Mouse (Mus musculus) megakaryocyte, embryonic 14.5 days (primary cell): ENCODE measurements around the gene Mia2. TPM values are rescaled to one million over a fixed set of nuclear protein-coding genes. Genes with fewer than 3 reads are reported as not detected.

ENCODE experiments used
- H3K27me3 ChIP-seq: replicated peaks from 2 replicates; pipeline ENCODE3; 2012; ENCODE audit warnings: inconsistent platforms
- H3K36me3 ChIP-seq: replicated peaks from 2 replicates; pipeline ENCODE3; 2012; ENCODE audit warnings: low read length, inconsistent platforms, mixed read lengths
- H3K4me1 ChIP-seq: 2 replicates; pipeline ENCODE4 v1.6.1; 2012; ENCODE audit warnings: inconsistent platforms
- H3K4me3 ChIP-seq: replicated peaks from 2 replicates; pipeline ENCODE3; 2012; ENCODE audit warnings: moderate library complexity, mild to moderate bottlenecking, inconsistent platforms
- H3K9me3 ChIP-seq: 2 replicates; pipeline ENCODE4 v1.6.1; 2012; ENCODE audit warnings: inconsistent platforms
- FLI1 ChIP-seq: IDR thresholded peaks from 2 replicates; pipeline ENCODE4 v1.6.1; 2012; ENCODE audit warnings: low read length, inconsistent platforms, mixed read lengths
- GATA1 ChIP-seq: IDR thresholded peaks from 3 replicates; pipeline ENCODE4 v1.6.1; 2012; ENCODE audit warnings: mixed read lengths, low read length, inconsistent platforms, borderline replicate concordance
- polyA plus RNA-seq: library from polyadenylated mRNA; stranded (reverse); fragments of >175 nt; gene quantifications from 2 replicates; pipeline ENCODE4 v1.2.3, GENCODE M21; 2012; ENCODE audit warnings: low replicate concordance; ENCODE audit not compliant: insufficient read depth

The Mia2 gene
- polyA plus RNA-seq, 1 experiment, result 26.3 TPM

DNA sequence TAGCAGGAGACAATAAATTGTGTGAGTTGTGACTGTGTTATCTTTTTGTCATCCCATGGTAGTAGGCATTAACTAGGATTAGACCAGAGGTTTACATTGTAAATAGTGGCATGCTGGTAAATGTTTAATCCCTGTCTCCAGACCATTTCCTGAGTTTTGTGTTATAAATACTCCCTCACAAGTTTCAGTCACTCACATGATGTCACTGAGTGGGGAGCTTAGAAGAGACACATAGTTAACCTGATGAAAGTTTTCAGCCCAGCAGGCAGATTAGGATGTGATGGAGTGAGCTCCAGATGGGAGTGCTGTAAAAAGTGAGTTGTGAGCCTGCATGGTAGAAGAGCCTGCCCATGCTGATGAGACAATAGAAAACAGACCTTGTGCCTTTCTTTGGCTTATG, 49.5 kb downstream of the Mia2 start:
- H3K36me3 ChIP-seq, result peaks cover 91% of the 10 kb centered on the region

DNA sequence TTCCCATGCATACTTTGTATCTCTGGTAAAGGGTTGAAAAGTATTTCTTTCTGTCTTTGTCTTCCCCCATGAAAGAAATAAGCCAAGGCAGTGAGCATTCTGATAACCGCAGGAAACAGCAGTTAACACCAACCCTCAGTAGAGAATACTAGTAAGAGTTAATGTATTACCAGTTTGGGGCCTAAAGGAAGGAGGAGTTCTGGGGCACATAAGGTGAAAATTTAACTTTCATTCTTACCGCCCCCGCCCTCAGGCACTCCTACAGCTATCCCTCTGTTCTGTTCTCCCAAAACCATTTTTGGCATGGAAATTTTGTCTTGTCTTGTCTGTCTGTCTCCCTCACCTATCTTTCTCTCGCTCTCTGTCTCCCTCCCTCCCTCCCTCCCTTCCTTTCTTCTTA, 54.1 kb downstream of the Mia2 start:
- H3K4me3 ChIP-seq, result no peak overlapping the region
- H3K27me3 ChIP-seq, result no peaks in the 10 kb centered on the region
- no peaks in the 10 kb centered on the region for H3K9me3 ChIP-seq
- TF ChIP-seq GATA1 (no peak), FLI1 (no peak)
- peaks cover 6% of the 10 kb centered on the region; the same call in 1 of the 2 replicates for H3K4me1 ChIP-seq
- H3K36me3 ChIP-seq, result peaks cover 95% of the 10 kb centered on the region

More for the DNA sequence above, 49.5 kb downstream of the Mia2 start:
- H3K4me1 ChIP-seq, result peaks cover 11% of the 10 kb centered on the region; the same call in 1 of the 2 replicates
- no peak for TF ChIP-seq FLI1
- TF ChIP-seq GATA1, result no peak
- no peaks in the 10 kb centered on the region for H3K9me3 ChIP-seq
- H3K4me3 ChIP-seq, result no peak overlapping the region
- no peaks in the 10 kb centered on the region for H3K27me3 ChIP-seq

DNA sequence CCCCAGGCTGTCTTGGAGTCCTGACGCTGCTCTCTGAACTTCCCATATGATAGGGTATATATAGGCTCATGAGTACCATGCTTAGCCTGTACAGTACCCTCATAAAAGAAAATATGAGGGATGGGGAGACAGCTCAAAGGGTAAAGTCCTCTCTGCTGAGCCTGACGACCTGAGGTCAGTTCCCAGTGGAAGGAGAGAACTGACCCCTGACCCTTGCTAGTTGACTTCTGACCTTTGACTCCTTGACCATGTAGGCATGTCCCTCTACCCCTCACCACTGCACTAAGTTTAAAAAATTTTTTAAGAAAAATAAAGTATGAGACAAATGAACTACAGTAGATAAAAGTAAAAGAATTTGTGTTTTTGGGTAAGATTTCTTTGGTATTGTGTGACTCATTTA, 65.5 kb downstream of the Mia2 start:
- Histone ChIP-seq H3K9me3 (no peaks in the 10 kb centered on the region), H3K27me3 (no peaks in the 10 kb centered on the region), H3K4me1 (peaks cover 27% of the 10 kb centered on the region), H3K36me3 (peaks cover 96% of the 10 kb centered on the region), H3K4me3 (no peak overlapping the region)
- TF ChIP-seq GATA1 (no peak), FLI1 (no peak)

DNA sequence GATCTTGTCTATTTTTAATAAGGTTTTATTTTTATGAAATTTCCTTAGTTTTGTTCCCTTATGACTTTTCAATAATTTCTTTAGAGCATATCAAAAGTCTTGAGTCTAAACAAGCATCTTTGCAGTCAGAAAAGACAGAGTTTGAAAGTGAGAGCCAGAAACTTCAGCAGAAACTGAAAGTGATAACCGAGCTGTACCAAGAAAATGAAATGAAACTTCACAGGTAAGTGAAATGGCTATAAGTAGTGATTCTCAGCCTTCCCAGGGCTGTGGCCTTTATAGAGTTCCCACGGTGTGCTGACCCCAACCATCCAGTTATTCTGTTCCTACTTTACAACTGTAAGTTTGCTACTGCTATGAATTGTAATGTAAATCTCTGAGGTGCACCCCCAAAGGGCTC, 67.2 kb downstream of the Mia2 start:
- Histone ChIP-seq H3K27me3 (no peaks in the 10 kb centered on the region), H3K4me3 (no peak overlapping the region), H3K36me3 (peaks cover 95% of the 10 kb centered on the region), H3K9me3 (no peaks in the 10 kb centered on the region), H3K4me1 (peaks cover 27% of the 10 kb centered on the region)
- no peak for TF ChIP-seq GATA1
- no peak for TF ChIP-seq FLI1

DNA sequence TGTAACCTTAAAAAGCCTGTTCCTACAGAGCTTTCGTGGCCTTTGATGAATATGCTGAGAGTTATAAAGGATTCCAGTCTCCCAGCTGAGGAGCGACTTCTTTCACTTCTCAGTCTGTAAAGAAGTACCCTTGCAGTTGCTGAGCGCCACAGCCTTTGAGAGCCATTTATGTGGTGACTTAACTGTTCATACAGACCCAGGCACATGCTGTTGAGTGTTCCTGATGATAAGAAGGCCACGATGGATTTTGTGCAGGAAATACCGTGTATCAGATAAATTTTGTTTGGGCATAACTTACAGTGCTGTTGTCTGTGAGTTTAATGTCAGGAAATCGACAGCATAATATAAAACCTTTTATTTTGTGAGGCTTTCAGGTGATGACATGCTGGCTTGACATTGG, 68.9 kb downstream of the Mia2 start:
- Histone ChIP-seq H3K4me3 (no peak overlapping the region), H3K36me3 (peaks cover 94% of the 10 kb centered on the region), H3K9me3 (no peaks in the 10 kb centered on the region), H3K27me3 (no peaks in the 10 kb centered on the region), H3K4me1 (peaks cover 27% of the 10 kb centered on the region)
- no peak for TF ChIP-seq FLI1
- no peak for TF ChIP-seq GATA1

DNA sequence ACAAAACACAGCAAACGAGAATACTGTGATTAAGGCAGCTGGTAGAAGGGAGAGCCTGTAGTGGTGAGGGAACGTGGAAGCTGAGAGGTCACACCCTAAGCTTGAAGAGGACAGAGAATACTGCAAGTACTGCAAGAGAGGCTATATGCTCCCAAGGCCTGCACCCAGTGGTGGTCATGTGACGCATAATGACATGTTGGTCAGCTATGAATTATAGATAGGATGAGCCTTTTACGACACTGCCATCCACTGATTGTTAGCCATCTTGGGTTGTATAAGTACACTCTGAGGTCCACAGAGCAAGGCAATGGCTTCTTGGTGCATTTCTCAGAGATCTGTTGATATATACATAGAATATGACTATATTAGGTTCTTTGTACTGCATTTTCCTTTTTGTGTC, 71.0 kb downstream of the Mia2 start:
- Histone ChIP-seq H3K4me1 (peaks cover 27% of the 10 kb centered on the region), H3K9me3 (no peaks in the 10 kb centered on the region), H3K36me3 (peaks cover 95% of the 10 kb centered on the region), H3K4me3 (no peak overlapping the region), H3K27me3 (no peaks in the 10 kb centered on the region)
- no peak for TF ChIP-seq GATA1
- no peak for TF ChIP-seq FLI1

DNA sequence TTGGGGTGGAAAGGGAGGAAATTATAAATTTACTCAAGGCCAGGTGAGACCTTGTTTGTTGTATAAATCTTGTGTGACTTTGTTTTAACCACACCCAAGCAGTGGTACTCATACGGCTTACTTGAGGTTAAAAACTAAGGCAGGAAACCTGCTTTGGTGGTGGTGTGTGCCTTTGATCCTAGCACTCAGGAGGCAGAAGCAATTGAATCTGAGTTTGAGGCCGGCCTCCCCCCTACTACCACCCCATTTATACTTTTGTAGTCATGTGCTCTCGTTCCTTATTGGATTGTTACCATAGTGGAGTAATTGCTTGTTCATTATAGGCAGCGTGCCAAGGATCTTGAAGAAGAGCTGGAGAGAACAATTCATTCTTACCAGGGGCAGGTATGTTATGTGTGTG, 74.3 kb downstream of the Mia2 start:
- Histone ChIP-seq H3K9me3 (no peaks in the 10 kb centered on the region), H3K36me3 (peaks cover 88% of the 10 kb centered on the region), H3K4me3 (no peak overlapping the region), H3K27me3 (no peaks in the 10 kb centered on the region), H3K4me1 (peaks cover 3% of the 10 kb centered on the region; the same call in 1 of the 2 replicates)
- no peak for TF ChIP-seq FLI1

DNA sequence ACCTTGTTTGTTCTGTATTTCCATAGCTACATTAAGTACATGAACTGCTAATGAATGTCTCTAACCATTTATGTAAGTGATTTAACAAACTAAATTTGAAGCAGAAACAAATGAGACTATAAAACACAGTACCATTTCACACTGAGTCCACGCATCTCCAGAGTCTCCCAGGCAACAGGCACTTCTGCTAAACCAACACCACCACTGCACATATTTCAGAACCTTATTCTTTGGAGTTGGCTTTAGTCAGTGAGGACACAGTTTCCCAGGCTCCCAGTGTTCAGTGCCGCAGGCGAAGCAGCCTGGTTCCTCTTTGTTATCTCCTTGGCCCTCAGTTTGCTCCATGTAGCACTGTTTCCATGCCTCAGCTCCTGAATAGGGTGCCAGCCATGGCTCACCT, 82.2 kb downstream of the Mia2 start:
- H3K27me3 ChIP-seq, result no peaks in the 10 kb centered on the region
- H3K4me1 ChIP-seq, result no peaks in the 10 kb centered on the region
- peaks cover 10% of the 10 kb centered on the region for H3K9me3 ChIP-seq
- H3K4me3 ChIP-seq, result no peak overlapping the region
- TF ChIP-seq GATA1 (no peak), FLI1 (no peak)
- H3K36me3 ChIP-seq, result peaks cover 97% of the 10 kb centered on the region

DNA sequence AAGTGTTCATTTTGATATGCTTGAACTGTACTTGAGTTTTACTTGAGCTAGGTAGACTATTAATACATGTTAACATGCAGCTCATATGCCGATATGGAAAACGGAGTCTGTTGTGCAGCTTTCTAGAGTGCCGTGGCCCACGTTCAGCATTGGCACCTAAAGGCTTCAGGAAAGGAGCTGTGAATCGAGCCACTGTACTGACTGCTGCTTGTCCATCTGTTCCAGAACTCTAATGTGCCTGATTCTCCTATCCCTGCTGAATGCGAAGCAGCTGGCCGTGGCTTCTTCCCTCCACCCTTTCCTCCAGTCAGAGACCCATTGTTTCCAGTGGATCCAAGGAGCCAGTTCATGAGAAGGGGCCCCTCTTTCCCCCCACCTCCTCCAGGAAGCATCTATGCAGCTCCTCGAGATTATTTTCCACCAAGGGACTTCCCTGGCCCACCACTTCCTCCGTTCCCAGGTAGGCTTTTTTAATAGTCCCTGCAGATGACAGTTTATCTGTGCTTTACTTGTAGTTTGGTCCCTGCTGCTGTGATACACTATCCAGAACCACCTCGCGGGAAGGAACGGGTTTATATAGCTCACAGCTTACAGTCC, 92.6 kb downstream of the Mia2 start:
- TF ChIP-seq GATA1, result no peak
- no peak for TF ChIP-seq FLI1
- no peaks in the 10 kb centered on the region for H3K27me3 ChIP-seq
- H3K36me3 ChIP-seq, result peaks cover 78% of the 10 kb centered on the region
- H3K9me3 ChIP-seq, result no peaks in the 10 kb centered on the region
- no peak overlapping the region for H3K4me3 ChIP-seq
- H3K4me1 ChIP-seq, result no peaks in the 10 kb centered on the region; the same call in 1 of the 2 replicates

DNA sequence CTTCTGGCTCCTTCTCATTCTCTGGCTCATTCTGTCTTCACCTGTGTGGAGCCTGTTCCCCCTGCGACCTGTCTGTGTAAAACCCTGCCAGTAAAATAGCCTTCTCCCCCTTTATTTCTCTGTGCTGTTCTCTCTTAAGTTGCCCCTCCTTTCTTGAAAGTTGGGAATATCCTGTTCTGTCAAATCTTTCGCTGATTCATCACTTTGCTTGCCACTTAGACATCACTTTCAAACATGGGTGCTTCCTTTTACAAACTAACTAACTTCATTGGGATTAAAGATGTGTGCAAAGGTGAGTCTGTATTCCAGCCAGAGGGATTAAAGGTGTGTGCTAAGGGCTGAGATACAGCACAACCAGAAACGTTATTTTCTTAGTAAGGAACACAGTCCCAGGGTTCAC, 98.0 kb downstream of the Mia2 start:
- no peaks in the 10 kb centered on the region for H3K27me3 ChIP-seq

More for the DNA sequence above, 98.0 kb downstream of the Mia2 start:
- peaks cover 59% of the 10 kb centered on the region for H3K36me3 ChIP-seq
- no peak overlapping the region for H3K4me3 ChIP-seq
- H3K4me1 ChIP-seq, result peaks cover 14% of the 10 kb centered on the region
- H3K9me3 ChIP-seq, result no peaks in the 10 kb centered on the region
- TF ChIP-seq GATA1, result no peak
- no peak for TF ChIP-seq FLI1
